Mouse (Mus musculus) kidney, embryonic 16.5 days (tissue): ENCODE data around the gene Kif1a. TPM values are rescaled to one million over a fixed set of nuclear protein-coding genes. Genes with fewer than 3 reads are reported as not detected.

ENCODE experiments used
- ATAC-seq: fragments of 200-750 bp; cut with Nextera tagmentation; 2 replicates; pipeline ENCODE4 v1.8.0; 2017; ENCODE audit warnings: moderate TSS enrichment; ENCODE audit not compliant: low FRiP score, low TSS enrichment
- H3K27ac ChIP-seq: fragments of 300-500 bp; sonication (generic); 2 replicates; pipeline ENCODE4 v1.5.1; 2014; ENCODE audit warnings: low read length
- H3K27me3 ChIP-seq: fragments of 300-500 bp; sonication (generic); 2 replicates; pipeline ENCODE4 v1.6.1; 2014; ENCODE audit warnings: low read length, control low read depth, mixed read lengths; ENCODE audit not compliant: insufficient read depth
- H3K36me3 ChIP-seq: fragments of 300-500 bp; sonication (generic); 2 replicates; pipeline ENCODE4 v1.6.1; 2014; ENCODE audit warnings: low read length, control low read depth, mixed read lengths; ENCODE audit not compliant: insufficient read depth
- H3K4me1 ChIP-seq: fragments of 300-500 bp; sonication (generic); 2 replicates; pipeline ENCODE4 v1.6.1; 2014; ENCODE audit warnings: low read length, control low read depth, mixed read lengths; ENCODE audit not compliant: insufficient read depth
- H3K4me2 ChIP-seq: fragments of 300-500 bp; sonication (generic); replicated peaks from 2 replicates; pipeline ENCODE4 v1.6.1; 2014; ENCODE audit warnings: low read depth, low read length
- H3K4me3 ChIP-seq: fragments of 300-500 bp; sonication (generic); 2 replicates; pipeline ENCODE4 v1.5.1; 2014; ENCODE audit warnings: mild to moderate bottlenecking, low read length
- H3K9ac ChIP-seq: fragments of 300-500 bp; sonication (generic); replicated peaks from 2 replicates; pipeline ENCODE4 v1.6.1; 2014; ENCODE audit warnings: low read length
- H3K9me3 ChIP-seq: fragments of 300-500 bp; sonication (generic); 2 replicates; pipeline ENCODE4 v1.6.1; 2016; ENCODE audit warnings: low read length, control low read depth
- WGBS: fragments of 180-500 bp; shearing (Covaris S2); extraction: QIAGEN DNeasy Blood & Tissue Kit; methylation state at CpG from one replicate; pipeline ENCODE4 v1.1.7; 2014; 5-methylcytosine and 5-hydroxymethylcytosine counted together
- polyA plus RNA-seq: library from polyadenylated mRNA; unstranded; fragments of >200 nt; fragmentation: Nextera tagmentation; extraction: Ambion mirVana; gene quantifications from 2 replicates; pipeline ENCODE4 v1.2.1, GENCODE M21; 2015

Kif1a gene
- polyA plus RNA-seq, 1 experiment from 2014 or later: 7.4 TPM

- WGBS: 31% methylated on average over 6 of the region's 6 CpGs
- H3K27me3 ChIP-seq: no peaks in the 10 kb centered on the region
- H3K4me2 ChIP-seq: no peak overlapping the region
- no peaks in the 10 kb centered on the region for H3K4me1 ChIP-seq
- no peaks in the 10 kb centered on the region for H3K36me3 ChIP-seq
- H3K4me3 ChIP-seq: no peak overlapping the region
- no peak overlapping the region; the same call in 1 of the 2 replicates for H3K9ac ChIP-seq
- H3K27ac ChIP-seq: no peak overlapping the region
- ATAC-seq: peak; percentile 46; the same call in 1 of the 2 replicates
- H3K9me3 ChIP-seq: no peaks in the 10 kb centered on the region
Observed at GRCm38 (mm10) chr1:93128710-93129349, 27.1 kb upstream of the Kif1a start.

GRCm38 (mm10) chr1:93128209-93128608 lies 26.5 kb upstream of the Kif1a start:
- Histone ChIP-seq H3K27ac (no peak overlapping the region), H3K27me3 (no peaks in the 10 kb centered on the region), H3K4me1 (no peaks in the 10 kb centered on the region), H3K4me2 (no peak overlapping the region), H3K4me3 (no peak overlapping the region), H3K9ac (no peak overlapping the region), H3K36me3 (no peaks in the 10 kb centered on the region), H3K9me3 (no peaks in the 10 kb centered on the region)
- ATAC-seq: no peak
- WGBS: 80% methylated on average over 8 of the region's 8 CpGs

GRCm38 (mm10) chr1:93125256-93125655 lies 23.5 kb upstream of the Kif1a start:
- H3K27me3 ChIP-seq: no peaks in the 10 kb centered on the region
- H3K4me3 ChIP-seq: no peak overlapping the region
- no peaks in the 10 kb centered on the region for H3K36me3 ChIP-seq
- no peak overlapping the region for H3K4me2 ChIP-seq
- H3K27ac ChIP-seq: no peak overlapping the region
- H3K4me1 ChIP-seq: no peaks in the 10 kb centered on the region
- 62% methylated on average over 5 of the region's 5 CpGs for WGBS
- ATAC-seq: no peak
- H3K9me3 ChIP-seq: no peaks in the 10 kb centered on the region
- H3K9ac ChIP-seq: no peak overlapping the region

GRCm38 (mm10) chr1:93124066-93124465 lies 22.3 kb upstream of the Kif1a start:
- 58% methylated on average over 8 of the region's 8 CpGs for WGBS
- H3K9ac ChIP-seq: no peak overlapping the region

GRCm38 (mm10) chr1:93123179-93123854 lies 21.6 kb upstream of the Kif1a start:
- Histone ChIP-seq H3K27me3 (no peaks in the 10 kb centered on the region), H3K4me2 (no peak overlapping the region), H3K27ac (no peak overlapping the region), H3K9ac (no peak overlapping the region), H3K4me3 (no peak overlapping the region), H3K9me3 (no peaks in the 10 kb centered on the region), H3K36me3 (no peaks in the 10 kb centered on the region), H3K4me1 (no peaks in the 10 kb centered on the region)
- 75% methylated on average over 11 of the region's 11 CpGs for WGBS
- ATAC-seq: no peak

More at GRCm38 (mm10) chr1:93124066-93124465, 22.3 kb upstream of the Kif1a start:
- H3K27ac ChIP-seq: no peak overlapping the region
- H3K27me3 ChIP-seq: no peaks in the 10 kb centered on the region
- H3K36me3 ChIP-seq: no peaks in the 10 kb centered on the region
- no peak overlapping the region for H3K4me3 ChIP-seq
- no peak overlapping the region for H3K4me2 ChIP-seq
- H3K4me1 ChIP-seq: no peaks in the 10 kb centered on the region
- no peaks in the 10 kb centered on the region for H3K9me3 ChIP-seq
- ATAC-seq: no peak

GRCm38 (mm10) chr1:93118816-93119215 lies 17.1 kb upstream of the Kif1a start:
- Histone ChIP-seq H3K9me3 (no peaks in the 10 kb centered on the region), H3K4me1 (no peaks in the 10 kb centered on the region), H3K4me2 (no peak overlapping the region), H3K27me3 (no peaks in the 10 kb centered on the region), H3K4me3 (no peak overlapping the region), H3K27ac (no peak overlapping the region), H3K36me3 (no peaks in the 10 kb centered on the region), H3K9ac (no peak overlapping the region)
- WGBS: 48% methylated on average over 4 of the region's 4 CpGs
- ATAC-seq: no peak

GRCm38 (mm10) chr1:93115471-93115870 lies 13.7 kb upstream of the Kif1a start:
- whole genome bisulfite sequencing: 23% methylated on average over 12 of the region's 13 CpGs
- H3K4me1 ChIP-seq: no peaks in the 10 kb centered on the region
- H3K9ac ChIP-seq: 0 out of 2 replicates have a peak overlapping the region, but pooled peaks have one; percentile 20
- H3K4me2 ChIP-seq: peak overlapping the region; percentile 52
- peak overlapping the region; percentile 28 for H3K4me3 ChIP-seq
- no peak overlapping the region for H3K27ac ChIP-seq
- ATAC-seq: peak; percentile 75; the same call in 1 of the 2 replicates
- no peaks in the 10 kb centered on the region for H3K36me3 ChIP-seq
- H3K9me3 ChIP-seq: peaks cover 3% of the 10 kb centered on the region
- no peaks in the 10 kb centered on the region for H3K27me3 ChIP-seq

GRCm38 (mm10) chr1:93114713-93115463 lies 13.1 kb upstream of the Kif1a start:
- peak; percentile 100 for ATAC-seq
- Histone ChIP-seq H3K27ac (no peak overlapping the region), H3K4me2 (peak overlapping the region; percentile 52), H3K27me3 (no peaks in the 10 kb centered on the region), H3K9ac (0 out of 2 replicates have a peak overlapping the region, but pooled peaks have one; percentile 20), H3K4me3 (peak overlapping the region; percentile 28), H3K4me1 (no peaks in the 10 kb centered on the region), H3K36me3 (no peaks in the 10 kb centered on the region), H3K9me3 (peaks cover 3% of the 10 kb centered on the region)
- 28% methylated on average over 21 of the region's 21 CpGs for WGBS

- WGBS: 45% methylated on average over 7 of the region's 7 CpGs
- H3K9ac ChIP-seq: no peak overlapping the region
- H3K4me2 ChIP-seq: no peak overlapping the region
- no peak overlapping the region for H3K4me3 ChIP-seq
- H3K27ac ChIP-seq: no peak overlapping the region
- ATAC-seq: no peak
- H3K9me3 ChIP-seq: no peaks in the 10 kb centered on the region
- no peaks in the 10 kb centered on the region for H3K36me3 ChIP-seq
- H3K27me3 ChIP-seq: peaks cover 46% of the 10 kb centered on the region
- peaks cover 20% of the 10 kb centered on the region for H3K4me1 ChIP-seq
Observed at GRCm38 (mm10) chr1:93102700-93103099, 949 bp upstream of the Kif1a start.
